Mouse (Mus musculus): ENCODE data around the gene Pja2.

DNA sequence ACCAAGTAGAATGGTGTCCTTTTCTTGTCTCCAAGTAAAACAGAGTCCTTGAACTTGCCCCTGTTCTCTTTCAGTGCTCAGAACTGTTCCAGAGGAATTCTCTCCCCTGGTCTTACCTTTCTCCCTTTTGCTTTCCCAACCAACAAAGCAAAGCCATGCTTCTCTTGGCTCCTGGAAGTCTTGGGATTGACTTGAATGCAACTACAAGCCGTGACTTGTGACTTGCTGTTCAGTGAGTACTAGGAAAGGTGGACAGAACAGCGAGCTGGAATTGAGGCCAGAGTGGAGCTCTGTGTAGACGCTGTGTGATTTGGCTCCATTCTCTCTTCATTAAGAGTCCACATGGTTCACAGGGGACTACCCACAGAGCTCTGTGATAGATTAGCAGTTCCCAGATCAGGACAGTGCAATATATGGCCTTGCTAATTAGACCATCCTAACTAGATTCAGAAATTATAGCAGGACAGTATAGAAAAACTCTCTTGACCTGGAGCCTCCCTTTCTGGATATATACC, 30.3 kb upstream of the Pja2 start:
- TF ChIP-seq CTCF (IDR thresholded peaks at IDR 0.05; ENCODE audit: low read depth): no peak
- no peak for TF ChIP-seq EP300 (IDR thresholded peaks at IDR 0.05; ENCODE audit: low read depth)
